Mouse (Mus musculus) kidney, embryonic 14.5 days (tissue): ENCODE measurements around the gene Bicd2. TPM values are rescaled to one million over a fixed set of nuclear protein-coding genes. Genes with fewer than 3 reads are reported as not detected.

Experiments used
- ATAC-seq: fragments of 200-750 bp; cut with Nextera tagmentation; 2 replicates; pipeline ENCODE4 v1.8.0; 2017; ENCODE audit warnings: moderate number of reproducible peaks, mild to moderate bottlenecking, moderate TSS enrichment, moderate library complexity; ENCODE audit not compliant: low FRiP score, low TSS enrichment
- H3K27ac ChIP-seq: fragments of 300-500 bp; sonication (generic); 2 replicates; pipeline ENCODE4 v1.5.1; 2014; ENCODE audit warnings: low read depth, mild to moderate bottlenecking, low read length, moderate library complexity, mixed read lengths
- H3K27me3 ChIP-seq: fragments of 300-500 bp; sonication (generic); 2 replicates; pipeline ENCODE4 v1.6.1; 2014; ENCODE audit warnings: mild to moderate bottlenecking, low read length; ENCODE audit not compliant: control insufficient read depth, insufficient read depth
- H3K36me3 ChIP-seq: fragments of 300-500 bp; sonication (generic); 2 replicates; pipeline ENCODE4 v1.6.1; 2014; ENCODE audit warnings: low read length, mixed read lengths; ENCODE audit not compliant: control insufficient read depth, insufficient read depth
- H3K4me1 ChIP-seq: fragments of 300-500 bp; sonication (generic); 2 replicates; pipeline ENCODE4 v1.6.1; 2014; ENCODE audit warnings: low read length, mixed read lengths; ENCODE audit not compliant: control insufficient read depth, insufficient read depth
- H3K4me2 ChIP-seq: fragments of 300-500 bp; sonication (generic); replicated peaks from 2 replicates; pipeline ENCODE4 v1.6.1; 2014; ENCODE audit warnings: low read depth, mild to moderate bottlenecking, low read length
- H3K4me3 ChIP-seq: fragments of 300-500 bp; sonication (generic); 2 replicates; pipeline ENCODE4 v1.5.1; 2014; ENCODE audit warnings: mild to moderate bottlenecking, low read length
- H3K9ac ChIP-seq: fragments of 300-500 bp; sonication (generic); 2 replicates; pipeline ENCODE4 v1.6.1; 2014; ENCODE audit warnings: low read depth, mild to moderate bottlenecking, low read length, moderate library complexity
- H3K9me3 ChIP-seq: fragments of 300-500 bp; sonication (generic); 2 replicates; pipeline ENCODE4 v1.6.1; 2016; ENCODE audit warnings: low read length; ENCODE audit not compliant: control insufficient read depth
- WGBS: fragments of 180-500 bp; shearing (Covaris S2); extraction: QIAGEN DNeasy Blood & Tissue Kit; methylation state at CpG from one replicate; pipeline ENCODE4 v1.1.7; 2014; 5-methylcytosine and 5-hydroxymethylcytosine counted together
- polyA plus RNA-seq: library from polyadenylated mRNA; unstranded; fragments of >200 nt; fragmentation: Nextera tagmentation; extraction: Ambion mirVana; gene quantifications from 2 replicates; pipeline ENCODE4 v1.2.1, GENCODE M21; 2014

Gene Bicd2
- polyA plus RNA-seq, 1 experiment from 2014 or later: 26.1 TPM

DNA sequence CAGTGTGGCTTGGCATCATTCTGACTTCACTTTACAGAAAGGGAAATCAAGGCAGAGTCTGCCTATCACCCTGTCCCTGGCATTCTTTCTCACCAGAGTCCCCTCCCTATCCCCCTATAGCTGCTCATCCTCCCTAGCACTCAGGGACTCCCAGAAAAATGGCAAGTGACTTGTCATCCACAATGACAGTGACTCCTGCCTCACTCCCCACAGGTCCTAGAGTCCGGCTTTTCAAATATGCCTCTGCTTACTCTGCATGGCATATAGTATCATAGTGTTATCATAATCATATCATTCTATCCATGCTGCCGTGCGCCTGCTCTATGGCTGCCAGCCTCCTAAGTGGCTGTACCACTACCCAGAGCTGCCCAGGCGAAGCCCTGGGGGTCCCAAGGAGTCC lies 33.2 kb upstream of the Bicd2 start:
- 92% methylated on average over 4 of the region's 4 CpGs for WGBS
- 0 out of 2 replicates have a peak, but pooled peaks cover 3% of the 10 kb centered on the region for H3K4me1 ChIP-seq

DNA sequence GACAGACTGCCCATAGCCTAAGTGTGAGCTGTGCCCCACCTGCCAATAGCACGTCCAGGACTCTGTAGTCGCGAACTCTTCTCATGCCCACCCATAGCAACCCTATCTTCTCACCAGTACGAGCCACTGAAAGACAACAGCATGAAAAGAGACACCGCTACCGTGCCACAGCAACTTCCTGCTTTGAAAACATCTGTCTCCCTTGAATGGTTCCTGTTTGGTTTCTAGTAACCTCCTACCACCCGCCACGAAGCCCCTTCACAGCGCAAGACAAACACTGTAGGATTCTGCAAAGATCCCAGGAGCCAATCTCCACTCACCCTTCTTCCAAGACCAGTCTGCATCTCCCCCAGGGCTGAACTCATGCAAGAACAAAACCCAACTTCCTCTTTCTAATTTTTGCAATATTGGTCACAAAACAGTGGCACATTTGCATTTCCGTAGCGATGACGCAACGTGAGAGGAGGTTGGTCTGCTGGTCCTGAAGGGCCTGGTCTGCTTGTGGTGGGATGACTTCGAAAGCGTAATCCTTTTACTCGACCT lies 32.5 kb upstream of the Bicd2 start:
- WGBS: 74% methylated on average over 16 of the region's 16 CpGs
- Histone ChIP-seq H3K4me1 (0 out of 2 replicates have a peak, but pooled peaks cover 3% of the 10 kb centered on the region), H3K27me3 (no peaks in the 10 kb centered on the region)

More for the DNA sequence above, 33.2 kb upstream of the Bicd2 start:
- Histone ChIP-seq H3K4me2 (no peak overlapping the region), H3K27me3 (no peaks in the 10 kb centered on the region), H3K27ac (no peak overlapping the region), H3K36me3 (no peaks in the 10 kb centered on the region), H3K9ac (no peak overlapping the region), H3K9me3 (no peaks in the 10 kb centered on the region), H3K4me3 (no peak overlapping the region)
- ATAC-seq: no peak

DNA sequence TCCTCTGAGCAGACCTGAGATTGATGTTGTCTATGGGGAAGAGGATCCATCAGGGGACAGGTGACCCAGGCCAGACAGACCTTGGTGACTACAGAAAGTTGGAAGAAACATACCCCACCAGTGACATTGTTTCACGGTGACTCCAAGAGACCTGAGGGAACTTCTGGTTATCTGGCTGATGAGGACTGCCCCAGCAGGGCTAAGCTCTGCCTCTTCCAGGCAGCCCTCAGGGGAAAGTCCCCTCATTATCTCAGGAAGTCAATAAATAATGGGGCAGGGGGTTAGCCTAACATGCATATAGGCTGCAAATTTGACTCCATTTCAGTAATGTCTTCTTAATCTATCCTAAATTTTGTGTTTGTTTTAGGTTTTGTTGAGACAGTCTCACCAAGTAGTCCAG lies 31.9 kb upstream of the Bicd2 start:
- WGBS: 72% methylated on average over 1 of the region's 1 CpGs

More for the DNA sequence above, 32.5 kb upstream of the Bicd2 start:
- Histone ChIP-seq H3K4me3 (no peak overlapping the region), H3K9me3 (no peaks in the 10 kb centered on the region), H3K9ac (no peak overlapping the region), H3K4me2 (no peak overlapping the region), H3K27ac (no peak overlapping the region), H3K36me3 (no peaks in the 10 kb centered on the region)
- ATAC-seq: no peak

DNA sequence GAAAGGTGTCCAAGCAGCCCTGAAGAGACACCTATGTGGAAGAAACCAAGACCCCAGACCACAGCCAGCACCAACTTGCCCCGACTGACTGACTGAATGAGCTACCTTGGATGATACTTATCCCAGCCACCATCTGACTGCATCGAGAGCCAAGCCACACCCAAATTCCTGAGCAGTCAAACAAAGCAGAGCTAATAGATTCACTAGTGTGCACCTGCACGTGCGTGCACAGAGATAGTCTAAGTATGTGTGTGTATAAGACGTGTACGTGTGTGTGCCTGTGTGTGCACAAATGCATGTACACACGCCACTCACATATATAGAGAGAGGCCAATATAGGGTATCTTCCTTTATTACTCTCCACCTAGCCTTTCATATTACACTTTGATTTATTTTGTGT lies 29.7 kb upstream of the Bicd2 start:
- Histone ChIP-seq H3K36me3 (no peaks in the 10 kb centered on the region), H3K4me1 (0 out of 2 replicates have a peak, but pooled peaks cover 3% of the 10 kb centered on the region), H3K27me3 (no peaks in the 10 kb centered on the region), H3K27ac (no peak overlapping the region), H3K4me3 (no peak overlapping the region), H3K9me3 (no peaks in the 10 kb centered on the region), H3K4me2 (no peak overlapping the region), H3K9ac (no peak overlapping the region)
- no peak for ATAC-seq
- 84% methylated on average over 7 of the region's 7 CpGs for WGBS

More for the DNA sequence above, 31.9 kb upstream of the Bicd2 start:
- ATAC-seq: no peak
- H3K36me3 ChIP-seq: no peaks in the 10 kb centered on the region
- no peak overlapping the region for H3K27ac ChIP-seq
- H3K4me2 ChIP-seq: no peak overlapping the region
- no peak overlapping the region for H3K9ac ChIP-seq
- H3K9me3 ChIP-seq: no peaks in the 10 kb centered on the region
- no peak overlapping the region for H3K4me3 ChIP-seq
- no peaks in the 10 kb centered on the region for H3K27me3 ChIP-seq
- H3K4me1 ChIP-seq: 0 out of 2 replicates have a peak, but pooled peaks cover 3% of the 10 kb centered on the region

DNA sequence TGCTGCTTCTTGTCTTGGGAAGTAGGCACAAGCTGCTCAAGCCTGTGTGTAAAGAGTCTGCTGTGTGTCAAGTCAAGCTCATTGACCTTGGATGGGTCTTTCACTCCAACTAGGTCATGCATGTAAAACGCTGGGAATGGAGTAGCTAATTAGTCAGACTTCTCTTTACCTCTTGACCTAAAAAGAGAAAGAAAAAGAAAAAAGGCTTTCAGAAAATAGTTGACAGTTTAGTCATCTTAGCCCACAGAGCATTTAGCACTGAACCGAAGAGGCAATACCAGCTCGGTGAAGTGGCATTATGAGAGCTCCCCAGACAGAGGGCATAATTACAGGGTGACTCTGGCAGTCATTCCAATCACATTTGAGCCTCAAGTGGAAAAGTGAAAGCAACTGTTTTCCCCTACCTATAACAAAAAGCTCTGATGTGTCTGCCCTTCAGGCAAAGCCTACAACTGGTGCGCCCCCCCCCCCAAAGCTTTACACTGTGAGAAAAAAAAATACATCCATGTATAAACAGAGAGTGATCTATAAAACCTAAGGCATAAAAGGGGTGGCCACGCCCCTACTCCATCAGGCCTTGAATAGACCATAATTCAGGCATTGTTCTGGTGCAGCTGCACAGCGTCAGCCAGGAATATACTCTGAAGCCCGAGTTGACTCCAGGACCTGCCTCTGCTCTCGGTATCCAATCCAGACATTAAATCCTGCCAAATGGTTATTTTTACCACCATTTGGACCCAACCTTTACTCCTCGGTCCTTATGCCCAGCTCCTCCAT lies 24.8 kb upstream of the Bicd2 start:
- Histone ChIP-seq H3K36me3 (no peaks in the 10 kb centered on the region), H3K4me2 (no peak overlapping the region), H3K9me3 (no peaks in the 10 kb centered on the region), H3K9ac (no peak overlapping the region), H3K4me1 (peaks cover 9% of the 10 kb centered on the region), H3K27me3 (no peaks in the 10 kb centered on the region), H3K27ac (no peak overlapping the region), H3K4me3 (no peak overlapping the region)
- no peak for ATAC-seq
- 57% methylated on average over 9 of the region's 9 CpGs for WGBS

DNA sequence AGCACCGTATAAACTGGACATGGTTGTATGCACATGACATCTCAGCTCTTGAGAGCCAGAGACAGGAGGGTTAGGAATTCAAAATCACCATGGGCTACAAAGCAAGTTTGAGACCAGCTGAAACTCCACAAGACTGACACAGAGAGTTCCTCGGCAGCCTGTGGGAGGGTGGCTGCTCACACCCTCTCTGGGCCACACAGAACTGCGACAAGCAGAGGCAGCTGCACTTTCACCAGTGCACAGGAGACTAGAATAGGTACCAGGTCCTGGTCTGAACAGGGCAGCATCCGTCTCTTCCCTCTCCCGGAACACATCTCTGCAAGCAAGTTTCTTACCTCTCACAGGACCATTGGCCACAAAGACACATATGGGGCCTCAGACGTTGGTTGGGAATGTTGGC lies 23.9 kb upstream of the Bicd2 start:
- Histone ChIP-seq H3K9ac (no peak overlapping the region), H3K4me1 (peaks cover 9% of the 10 kb centered on the region), H3K4me2 (no peak overlapping the region), H3K27ac (no peak overlapping the region), H3K4me3 (no peak overlapping the region), H3K36me3 (no peaks in the 10 kb centered on the region), H3K27me3 (no peaks in the 10 kb centered on the region), H3K9me3 (no peaks in the 10 kb centered on the region)
- 69% methylated on average over 6 of the region's 6 CpGs for WGBS
- ATAC-seq: no peak

DNA sequence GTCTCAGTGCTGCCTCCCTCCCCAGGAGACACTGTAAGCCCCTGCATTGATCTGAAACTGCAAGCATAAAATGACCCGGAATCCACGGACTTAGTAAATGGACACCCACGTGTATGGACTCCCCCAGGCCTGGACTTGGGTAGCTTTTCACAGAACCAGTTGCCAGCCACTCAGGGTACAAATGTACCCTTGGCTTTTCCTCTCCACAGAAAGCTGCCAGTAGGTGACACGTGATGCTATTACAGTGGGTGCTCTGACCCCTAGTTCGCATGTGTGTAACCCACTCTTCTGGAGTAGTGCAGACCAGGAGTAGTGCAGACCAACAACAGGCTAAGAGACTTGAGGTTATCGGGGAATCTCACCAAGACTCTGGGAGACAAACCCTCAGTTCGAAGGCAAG lies 23.5 kb upstream of the Bicd2 start:
- Histone ChIP-seq H3K27me3 (no peaks in the 10 kb centered on the region), H3K9me3 (no peaks in the 10 kb centered on the region), H3K27ac (no peak overlapping the region), H3K4me3 (no peak overlapping the region), H3K9ac (no peak overlapping the region), H3K4me2 (no peak overlapping the region), H3K4me1 (peaks cover 9% of the 10 kb centered on the region), H3K36me3 (no peaks in the 10 kb centered on the region)
- WGBS: 77% methylated on average over 7 of the region's 7 CpGs
- no peak for ATAC-seq

DNA sequence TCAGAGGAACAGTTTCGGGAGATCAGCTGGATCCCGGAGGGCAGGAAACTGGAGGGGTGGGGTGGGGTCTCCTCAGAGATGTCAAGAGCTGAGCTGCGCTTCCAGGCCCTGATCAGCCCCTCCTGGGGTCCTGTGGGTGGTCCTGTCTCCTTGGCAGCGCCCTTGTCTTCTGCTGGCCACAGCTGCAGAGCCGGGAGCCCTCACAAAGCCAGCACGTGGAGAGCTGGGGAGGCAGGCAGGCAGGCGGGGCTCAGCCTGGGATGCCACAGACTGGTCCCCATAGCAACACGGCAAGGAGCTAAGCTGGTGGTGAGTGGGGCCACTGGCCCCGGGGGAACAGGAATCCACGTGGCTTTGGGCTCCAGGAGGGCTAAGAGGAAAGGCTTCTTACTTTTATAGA lies 21.3 kb upstream of the Bicd2 start, which contains the start of gene Fgd3:
Gene Fgd3, minus strand, starts transcription at position 272 of the 400 bp plus-strand sequence.
- Histone ChIP-seq H3K27ac (no peak within 1 kb of the TSS), H3K36me3 (no peaks in the 10 kb centered on the region), H3K4me1 (peaks cover 9% of the 10 kb centered on the region), H3K9me3 (no peaks in the 10 kb centered on the region), H3K27me3 (no peaks in the 10 kb centered on the region), H3K4me2 (peak within 1 kb of the TSS; percentile 35), H3K9ac (peak within 1 kb of the TSS; percentile 8; the same call in 1 of the 2 replicates), H3K4me3 (peak within 1 kb of the TSS; percentile 8; the same call in 1 of the 2 replicates)
- 1% methylated on average over 10 of the region's 10 CpGs for WGBS
- peak; percentile 83 for ATAC-seq

DNA sequence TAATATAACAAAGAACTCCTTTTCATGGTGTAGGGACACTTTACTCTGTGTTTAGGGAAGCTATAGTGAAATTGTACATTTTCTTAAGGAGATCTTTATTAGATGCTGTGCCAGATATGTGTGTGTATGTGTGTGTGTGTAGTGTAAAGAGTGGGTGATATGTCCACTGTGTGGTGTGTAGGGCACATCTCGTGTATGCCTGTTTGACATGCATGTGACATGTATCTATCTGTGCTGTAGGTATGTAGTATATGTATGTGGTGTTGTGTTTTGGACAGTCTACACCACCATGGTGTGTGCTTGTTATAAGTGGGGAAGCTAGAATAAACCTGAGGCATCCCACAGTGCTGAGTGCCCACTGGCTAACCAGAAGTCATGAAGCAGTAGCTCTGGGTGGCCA lies 20.9 kb upstream of the Bicd2 start:
- Histone ChIP-seq H3K27ac (no peak overlapping the region), H3K27me3 (no peaks in the 10 kb centered on the region), H3K36me3 (no peaks in the 10 kb centered on the region), H3K9me3 (no peaks in the 10 kb centered on the region), H3K9ac (no peak overlapping the region), H3K4me2 (no peak overlapping the region; the same call in 1 of the 2 replicates), H3K4me3 (no peak overlapping the region), H3K4me1 (peaks cover 9% of the 10 kb centered on the region)
- 100% methylated on average over 1 of the region's 1 CpGs for WGBS
- ATAC-seq: no peak
